Mouse (Mus musculus) heart, postnatal 25 days (tissue): ENCODE data around the gene Col16a1. TPM values are rescaled to one million over a fixed set of nuclear protein-coding genes. Genes with fewer than 3 reads are reported as not detected.
A peak's percentile ranks its signal among the peaks of the same experiment; 100 is the strongest.

Experiments
- DNase-seq: peaks from one replicate; pipeline ENCODE4 v3.0.0; 2022; ENCODE audit warnings: low spot score
- intact Hi-C: fragments of 180-260 bp; cut with DNase I; formaldehyde crosslinking; loops from one replicate; pipeline ENCODE4 v1.15.1; 2025
- total RNA-seq, 2 experiments: library from RNA; stranded (reverse); gene quantifications; 2 replicates each; pipeline ENCODE4 v1.2.3; 2021

Gene Col16a1
- total RNA-seq: 1 to 10 TPM; 9.1 to 9.3 TPM

DNA sequence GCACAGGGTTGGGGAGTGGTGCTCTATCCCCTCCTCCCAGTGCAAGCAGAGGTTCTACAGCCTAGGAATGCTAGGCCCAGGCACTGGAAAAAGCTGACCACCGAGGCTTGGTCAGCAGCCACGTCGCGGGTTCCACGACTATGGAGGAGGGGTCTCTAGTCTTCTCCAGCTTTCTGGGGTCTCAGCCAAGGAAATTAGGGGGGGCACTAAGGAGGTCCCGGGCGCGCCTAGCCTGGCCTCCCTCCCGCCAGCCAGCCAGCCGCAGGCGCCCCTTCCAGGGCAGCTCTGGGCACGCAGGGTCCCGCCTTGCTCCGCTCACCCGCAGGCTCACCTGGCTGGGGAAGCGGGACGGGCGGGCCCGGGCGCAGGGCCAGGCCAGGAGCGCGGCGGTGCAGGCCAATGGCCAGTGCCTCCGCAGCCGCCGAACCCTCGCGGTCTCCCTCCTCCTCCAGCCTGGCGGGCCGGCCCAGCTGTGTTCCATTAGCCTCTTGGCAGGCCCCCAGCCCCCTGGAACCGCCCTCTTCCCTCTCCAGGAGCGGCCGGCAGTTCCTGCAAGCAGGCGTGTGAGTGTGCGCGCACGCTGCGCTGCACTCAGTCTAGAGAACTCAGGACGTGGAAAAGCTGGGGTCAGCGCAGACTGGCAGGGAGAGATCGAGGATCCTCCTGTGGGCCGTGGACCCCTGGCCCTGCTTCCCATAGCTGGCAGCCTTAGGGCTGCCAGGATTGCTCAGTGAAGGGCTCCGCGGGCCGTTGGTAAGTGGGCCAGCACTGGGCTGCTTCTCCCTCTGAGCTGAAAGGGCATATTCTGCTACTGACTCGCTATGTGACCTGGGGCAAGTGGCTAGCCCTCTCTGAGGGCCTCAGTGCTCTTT is at the start of gene Col16a1:
TSS of gene Col16a1 (plus strand) at position 510 of the 872 bp plus-strand sequence.
- intact Hi-C loops: no loop called here
- peak; percentile 87 for DNase-seq

GRCm38 (mm10) chr4:129998124-129998523 is 49.5 kb upstream of the Col16a1 start:
- intact Hi-C loops: no loop called here
- no peak for DNase-seq

DNA sequence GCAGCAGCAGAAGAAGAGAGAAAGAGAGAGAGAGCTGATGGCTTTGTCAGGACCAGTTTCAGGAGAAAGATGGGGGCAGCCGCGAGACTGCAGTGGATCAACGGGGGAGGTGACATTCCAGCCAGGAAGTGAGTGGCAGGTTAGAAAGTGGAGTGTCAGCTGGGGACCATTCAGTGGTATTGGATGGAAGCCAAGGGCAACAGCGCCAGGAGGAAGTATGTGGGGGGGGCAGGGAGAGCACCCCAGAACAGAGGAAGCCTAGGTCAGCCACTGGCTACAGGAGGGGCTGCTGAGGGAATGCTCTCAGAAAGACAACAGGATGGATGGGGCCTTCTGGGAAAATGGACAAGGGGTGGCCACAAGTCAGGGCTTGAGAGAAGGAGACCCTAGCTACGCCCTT is 45.9 kb upstream of the Col16a1 start:
- no peak for DNase-seq
- intact Hi-C loops: no loop called here

DNA sequence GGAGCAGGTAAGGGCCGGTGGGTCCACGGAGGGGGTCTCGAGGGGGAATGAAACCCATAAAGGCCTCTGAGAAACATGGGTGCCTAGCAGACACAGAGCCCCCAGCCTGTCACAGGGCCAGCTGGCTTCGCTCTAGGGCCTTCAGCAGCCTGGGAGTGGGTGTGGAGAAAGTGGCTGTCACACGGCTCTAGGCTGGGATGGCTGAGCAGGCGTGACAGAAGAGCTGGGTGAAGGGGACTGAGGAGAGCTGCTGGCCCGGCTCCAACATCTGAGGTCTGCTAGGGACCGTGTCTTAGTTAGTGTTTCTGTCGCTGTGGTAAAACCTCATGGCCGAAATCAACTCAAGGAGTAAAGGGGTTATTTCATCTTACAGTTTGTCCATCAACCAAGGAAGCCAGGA is 45.5 kb upstream of the Col16a1 start:
- intact Hi-C loops: no loop called here
- DNase-seq: no peak

DNA sequence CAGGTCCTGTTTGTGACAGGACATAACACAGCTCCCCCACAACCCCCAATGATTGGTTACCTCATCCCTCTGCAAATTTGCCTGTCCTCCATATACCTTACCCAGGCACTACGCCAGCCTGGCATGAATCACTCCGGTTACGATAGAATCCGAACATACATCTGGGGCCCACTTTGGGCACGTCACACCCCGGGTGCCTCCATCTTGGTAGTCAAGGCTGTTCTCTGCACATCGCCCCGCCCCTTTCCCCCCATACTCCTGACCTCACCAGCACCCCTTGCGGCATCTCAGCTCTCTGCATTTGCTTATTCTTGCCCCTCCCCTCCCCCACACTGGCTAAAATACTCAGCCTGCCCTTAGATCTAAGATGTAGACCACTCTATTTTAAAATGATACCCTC is 42.0 kb upstream of the Col16a1 start:
- intact Hi-C loops: no loop called here
- no peak for DNase-seq

GRCm38 (mm10) chr4:130006533-130006932 is 41.1 kb upstream of the Col16a1 start:
- no peak for DNase-seq
- intact Hi-C loops: no loop called here

GRCm38 (mm10) chr4:130009043-130009442 is 38.6 kb upstream of the Col16a1 start:
- DNase-seq: no peak
- intact Hi-C loops: no loop called here

- intact Hi-C loops: no loop called here
- no peak for DNase-seq
Observed at GRCm38 (mm10) chr4:130010723-130011122, 36.9 kb upstream of the Col16a1 start.

GRCm38 (mm10) chr4:130012234-130012633 is 35.4 kb upstream of the Col16a1 start:
- intact Hi-C loops: no loop called here
- DNase-seq: no peak

DNA sequence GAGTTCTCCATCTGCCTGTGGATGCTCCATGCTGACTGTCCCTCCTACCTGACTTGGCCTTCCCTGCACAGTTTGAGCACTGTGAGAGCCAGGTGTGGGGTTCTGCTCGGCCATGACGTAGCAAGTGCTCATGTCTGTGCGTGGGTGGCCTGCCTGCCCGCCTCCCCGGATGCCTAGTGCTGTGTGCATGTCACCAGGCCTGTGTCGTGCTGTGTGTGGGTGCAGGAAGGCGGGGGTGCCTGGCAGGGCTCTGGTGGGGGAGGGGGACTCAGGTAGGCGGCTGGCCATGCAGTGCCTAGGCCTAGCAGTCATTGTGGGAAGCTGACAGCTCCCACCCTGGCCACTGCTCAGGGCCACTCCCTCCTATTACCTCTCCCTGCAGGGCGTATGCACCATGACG is 34.5 kb upstream of the Col16a1 start:
- intact Hi-C loops: no loop called here
- DNase-seq: no peak

- intact Hi-C loops: no loop called here
- no peak for DNase-seq
Observed at GRCm38 (mm10) chr4:130016010-130016409, 31.6 kb upstream of the Col16a1 start.

- DNase-seq: no peak
- intact Hi-C loops: no loop called here
Observed at GRCm38 (mm10) chr4:130017036-130017674, 30.5 kb upstream of the Col16a1 start.

DNA sequence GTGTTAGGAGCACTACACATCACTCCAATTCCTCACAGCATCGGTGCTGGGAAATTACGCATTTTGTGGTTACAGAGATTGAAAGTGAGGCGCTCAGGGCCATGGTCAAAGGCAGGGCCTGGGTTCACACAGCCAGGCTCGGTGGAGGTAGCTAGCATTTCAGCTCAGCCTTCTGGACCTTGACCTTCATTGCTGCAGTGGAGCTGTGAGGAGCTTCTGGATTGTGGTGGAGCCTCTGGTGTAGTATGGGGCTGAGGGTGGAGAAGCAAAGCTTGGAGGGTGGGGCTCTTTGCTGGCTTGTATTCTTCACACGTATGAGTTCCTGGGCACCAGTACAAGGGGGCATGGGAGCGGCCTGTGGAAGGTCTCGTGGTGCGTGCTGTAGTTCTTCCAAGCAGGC is 24.7 kb upstream of the Col16a1 start:
- DNase-seq: no peak
- intact Hi-C loops: no loop called here

DNA sequence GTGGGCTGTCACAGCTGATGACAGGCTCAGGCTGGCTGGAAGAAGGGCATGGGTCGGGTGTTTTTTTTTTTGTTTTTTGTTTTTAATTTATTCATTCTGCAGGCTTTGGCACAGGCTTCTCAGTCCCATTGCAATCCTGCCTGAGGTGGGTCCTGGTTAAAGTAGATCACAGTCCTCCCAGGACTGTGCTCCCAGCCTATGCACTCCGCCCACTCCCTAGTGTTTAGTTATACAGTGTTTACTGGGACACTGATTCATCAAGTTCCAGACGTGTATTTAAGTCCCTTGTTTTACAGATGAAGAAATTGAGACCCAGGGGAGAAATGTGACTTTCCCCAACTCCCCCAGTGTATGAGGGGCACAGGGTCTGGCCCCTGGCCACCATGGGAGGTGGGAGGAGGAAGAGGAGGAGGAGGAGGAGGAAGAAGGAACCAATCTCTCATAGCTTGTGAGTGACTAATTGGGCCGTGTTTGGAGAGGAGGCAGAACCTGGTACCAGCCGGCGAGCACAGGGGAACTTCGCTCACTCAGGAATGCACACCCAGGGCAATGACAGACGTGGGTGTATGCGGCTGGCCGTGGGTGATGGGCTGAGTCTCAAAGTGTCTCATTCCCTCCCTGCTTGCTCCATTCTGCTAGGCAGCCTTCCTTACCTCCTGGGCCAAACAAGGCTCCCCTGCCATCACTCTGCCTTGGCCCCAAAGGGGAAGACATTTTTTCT is 24.0 kb upstream of the Col16a1 start:
- no peak for DNase-seq
- intact Hi-C loops: no loop called here

GRCm38 (mm10) chr4:130025544-130025943 is 22.1 kb upstream of the Col16a1 start:
- intact Hi-C loops: no loop called here
- no peak for DNase-seq

GRCm38 (mm10) chr4:130031146-130031545 is 16.5 kb upstream of the Col16a1 start:
- intact Hi-C loops: no loop called here
- no peak for DNase-seq

- DNase-seq: no peak
- intact Hi-C loops: no loop called here
Observed at GRCm38 (mm10) chr4:130033496-130033895, 14.1 kb upstream of the Col16a1 start.

DNA sequence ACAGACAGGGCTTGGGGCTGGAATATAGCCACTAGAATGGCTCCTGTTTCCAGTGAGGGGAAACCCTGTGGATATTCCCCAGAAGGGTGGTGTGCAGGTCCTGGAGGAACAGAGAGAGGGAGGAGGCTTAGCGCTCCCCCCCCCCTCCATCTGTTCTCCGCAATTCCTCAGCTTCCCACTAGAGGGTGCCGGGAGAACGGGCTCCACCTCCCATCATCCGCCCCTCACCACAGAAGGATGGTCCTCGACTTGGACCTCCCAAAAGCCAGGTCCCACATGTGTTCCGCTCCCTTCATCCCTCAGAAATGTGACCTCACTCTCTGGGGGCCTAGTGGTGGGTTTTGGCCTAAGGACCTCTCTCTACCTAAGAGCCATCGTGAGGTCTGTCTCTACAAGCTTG is 11.5 kb upstream of the Col16a1 start:
- peak; percentile 24 for DNase-seq
- intact Hi-C loops: loop anchor here (1.0 to 5.0 kb wide), 2 partner anchors 51 to 151 kb away; no protein-coding TSS in a partner anchor

GRCm38 (mm10) chr4:130036573-130037401 is 10.9 kb upstream of the Col16a1 start:
- intact Hi-C loops: loop anchor here (1.0 to 5.0 kb wide), 2 partner anchors 51 to 151 kb away; no protein-coding TSS in a partner anchor
- DNase-seq: peak; percentile 83

DNA sequence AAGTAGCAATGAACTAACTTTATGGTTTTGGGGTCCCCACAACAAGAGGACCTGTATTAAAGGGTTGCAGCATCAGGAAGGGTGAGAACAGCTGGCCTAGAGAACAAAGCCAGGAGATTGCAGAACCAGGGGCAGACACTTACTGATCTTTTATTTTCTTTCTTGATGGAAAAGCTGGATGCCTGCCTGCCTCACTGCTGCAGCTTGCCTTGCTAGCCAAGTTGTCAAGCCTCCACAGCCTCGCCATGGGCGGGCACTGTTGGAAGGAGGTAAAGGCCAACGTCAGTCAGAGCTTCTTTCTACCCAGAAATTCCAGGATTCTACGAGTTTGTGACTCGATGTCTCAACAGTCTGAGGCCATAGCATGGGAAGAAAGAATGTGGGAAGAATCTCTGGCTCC is 8.3 kb upstream of the Col16a1 start:
- intact Hi-C loops: loop anchor here (5.0 kb wide), 1 partner anchor 148 kb away; no protein-coding TSS in a partner anchor
- DNase-seq: no peak
